Mouse (Mus musculus): ENCODE results near the gene Vmo1. TPM values are rescaled to one million over a fixed set of nuclear protein-coding genes. Genes with fewer than 3 reads are reported as not detected.
"Not testable (repeated sequence)": the region's sequence is repeated elsewhere in the genome, so short reads cannot be mapped to it uniquely, and the experiment has no call there.

Gene Vmo1
- polyA plus RNA-seq, 1 experiment = 0.72 TPM

- no peak for DNase-seq (ENCODE audit: low spot score)
Measured at GRCm38 (mm10) chr11:70520178-70520769, 5.9 kb upstream of the Vmo1 start.

GRCm38 (mm10) chr11:70518923-70519322 is 4.5 kb upstream of the Vmo1 start, which contains the start of gene Gltpd2:
TSS of gene Gltpd2 (plus strand) at chr11:70519196.
- no peak for DNase-seq (ENCODE audit: low spot score)

- no peak for DNase-seq (ENCODE audit: low spot score)
Measured at GRCm38 (mm10) chr11:70518436-70518835, 4.0 kb upstream of the Vmo1 start.

- DNase-seq (ENCODE audit: low spot score) = no peak
Measured at GRCm38 (mm10) chr11:70516352-70516751, 1.9 kb upstream of the Vmo1 start.

- no peak for DNase-seq (ENCODE audit: low spot score)
Measured at GRCm38 (mm10) chr11:70513520-70513919, 896 bp downstream of the Vmo1 start.

GRCm38 (mm10) chr11:70512709-70513342 is 1.6 kb downstream of the Vmo1 start:
- no peak for DNase-seq (ENCODE audit: low spot score)

- no peak for DNase-seq (ENCODE audit: low spot score)
Measured at GRCm38 (mm10) chr11:70511825-70512224, 2.6 kb downstream of the Vmo1 start.

GRCm38 (mm10) chr11:70511242-70511641 is 3.2 kb downstream of the Vmo1 start:
- no peak for DNase-seq (ENCODE audit: low spot score)

- no peak for DNase-seq (ENCODE audit: low spot score)
Measured at GRCm38 (mm10) chr11:70509753-70510564, 4.5 kb downstream of the Vmo1 start.

GRCm38 (mm10) chr11:70506962-70507515 is 7.4 kb downstream of the Vmo1 start:
- no peak for DNase-seq (ENCODE audit: low spot score)

GRCm38 (mm10) chr11:70506385-70506784 is 8.0 kb downstream of the Vmo1 start:
- no peak for DNase-seq (ENCODE audit: low spot score)

GRCm38 (mm10) chr11:70504970-70505369 is 9.4 kb downstream of the Vmo1 start, which contains the start of gene Tm4sf5:
TSS of gene Tm4sf5 (plus strand) at chr11:70505244.
- DNase-seq (ENCODE audit: low spot score) = no peak

- no peak for DNase-seq (ENCODE audit: low spot score)
Measured at GRCm38 (mm10) chr11:70502018-70502417, 12.4 kb downstream of the Vmo1 start.

- DNase-seq (ENCODE audit: low spot score) = no peak
Measured at GRCm38 (mm10) chr11:70500476-70500812, 14.0 kb downstream of the Vmo1 start.

- DNase-seq (ENCODE audit: low spot score) = no peak
Measured at GRCm38 (mm10) chr11:70499566-70500475, 14.6 kb downstream of the Vmo1 start.

- DNase-seq (ENCODE audit: low spot score) = no peak
Measured at GRCm38 (mm10) chr11:70489684-70490083, 24.7 kb downstream of the Vmo1 start.

- no peak for DNase-seq (ENCODE audit: low spot score)
Measured at GRCm38 (mm10) chr11:70489138-70489537, 25.3 kb downstream of the Vmo1 start.

- DNase-seq (ENCODE audit: low spot score) = no peak
Measured at GRCm38 (mm10) chr11:70487816-70488215, 26.6 kb downstream of the Vmo1 start.

- DNase-seq (ENCODE audit: low spot score) = no peak
Measured at GRCm38 (mm10) chr11:70485498-70485897, 28.9 kb downstream of the Vmo1 start.

- no peak for DNase-seq (ENCODE audit: low spot score)
Measured at GRCm38 (mm10) chr11:70474872-70475534, 39.4 kb downstream of the Vmo1 start.

GRCm38 (mm10) chr11:70473291-70473690 is 41.1 kb downstream of the Vmo1 start:
- not testable (repeated sequence) for DNase-seq (ENCODE audit: low spot score)

Measured in urinary bladder, adult 2 months (tissue).